Mouse (Mus musculus): ENCODE results near the gene Zranb1. TPM values are rescaled to one million over a fixed set of nuclear protein-coding genes. Genes with fewer than 3 reads are reported as not detected.

Gene Zranb1
- polyA plus RNA-seq, 1 experiment = 8.2 TPM

GRCm38 (mm10) chr7:132927201-132927600, 3.7 kb upstream of the Zranb1 start:
- Histone ChIP-seq H3K4me1 (ENCODE audit: control insufficient read depth, insufficient read depth, low read length) (peaks cover 5% of the 10 kb centered on the region; the same call in 1 of the 2 replicates), H3K4me3 (ENCODE audit: insufficient read depth, low read depth, low read length) (no peak overlapping the region), H3K36me3 (ENCODE audit: control insufficient read depth, insufficient read depth, low read length) (no peaks in the 10 kb centered on the region), H3K27ac (ENCODE audit: insufficient read depth, low read depth, low read length) (no peak overlapping the region), H3K27me3 (replicated peaks; ENCODE audit: control insufficient read depth, insufficient read depth, low read length) (no peaks in the 10 kb centered on the region)
- WGBS = 72% methylated on average over 3 of the region's 3 CpGs
- no peak for TF ChIP-seq POLR2A (IDR thresholded peaks at IDR 0.05; ENCODE audit: low read depth, low read length)
- no peak for TF ChIP-seq CTCF (conservative IDR thresholded peaks at IDR 0.05; ENCODE audit: insufficient read depth, insufficient read length, low read depth, low read length)
- DNase-seq = no peak

DNA sequence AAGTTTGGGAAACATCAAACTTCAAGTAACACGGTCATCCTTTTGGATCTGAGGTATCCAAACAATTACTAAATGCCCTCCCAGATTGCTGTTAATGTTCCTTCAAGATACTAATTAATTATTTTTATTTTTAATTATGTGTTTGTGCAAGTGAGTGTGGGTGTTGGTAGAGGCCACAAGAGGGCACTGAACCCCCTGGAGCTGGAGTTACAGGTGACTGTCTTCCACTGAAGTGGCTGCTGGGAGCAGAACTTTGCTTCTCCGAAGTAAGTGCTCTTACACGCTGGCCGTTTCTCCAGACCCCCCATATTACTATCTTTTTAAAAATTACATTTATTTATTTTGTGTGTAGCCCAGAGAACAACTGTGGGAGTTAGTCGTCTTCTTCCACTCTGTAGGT, 887 bp upstream of the Zranb1 start:
- Histone ChIP-seq H3K27me3 (replicated peaks; ENCODE audit: control insufficient read depth, insufficient read depth, low read length) (no peaks in the 10 kb centered on the region), H3K4me1 (ENCODE audit: control insufficient read depth, insufficient read depth, low read length) (peaks cover 9% of the 10 kb centered on the region; the same call in 1 of the 2 replicates), H3K4me3 (ENCODE audit: insufficient read depth, low read depth, low read length) (peak overlapping the region; percentile 65; the same call in 1 of the 2 replicates), H3K27ac (ENCODE audit: insufficient read depth, low read depth, low read length) (no peak overlapping the region), H3K36me3 (ENCODE audit: control insufficient read depth, insufficient read depth, low read length) (no peaks in the 10 kb centered on the region)
- no peak for TF ChIP-seq POLR2A (IDR thresholded peaks at IDR 0.05; ENCODE audit: low read depth, low read length)
- TF ChIP-seq CTCF (conservative IDR thresholded peaks at IDR 0.05; ENCODE audit: insufficient read depth, insufficient read length, low read depth, low read length) = peak; percentile 44; the same call in 1 of the 2 replicates
- WGBS = 83% methylated on average over 5 of the region's 5 CpGs
- DNase-seq = peak; percentile 23

GRCm38 (mm10) chr7:132931560-132932351, 814 bp downstream of the Zranb1 start:
- no peaks in the 10 kb centered on the region for H3K27me3 ChIP-seq (replicated peaks; ENCODE audit: control insufficient read depth, insufficient read depth, low read length)
- no peaks in the 10 kb centered on the region for H3K36me3 ChIP-seq (ENCODE audit: control insufficient read depth, insufficient read depth, low read length)
- TF ChIP-seq CTCF (conservative IDR thresholded peaks at IDR 0.05; ENCODE audit: insufficient read depth, insufficient read length, low read depth, low read length) (no peak), POLR2A (IDR thresholded peaks at IDR 0.05; ENCODE audit: low read depth, low read length) (no peak)
- peak overlapping the region; percentile 66 for H3K4me3 ChIP-seq (ENCODE audit: insufficient read depth, low read depth, low read length)
- DNase-seq = peak; percentile 57
- peak overlapping the region; percentile 65 for H3K27ac ChIP-seq (ENCODE audit: insufficient read depth, low read depth, low read length)
- H3K4me1 ChIP-seq (ENCODE audit: control insufficient read depth, insufficient read depth, low read length) = peaks cover 6% of the 10 kb centered on the region; the same call in 1 of the 2 replicates
- under 1% methylated on average over 55 of the region's 55 CpGs for WGBS

DNA sequence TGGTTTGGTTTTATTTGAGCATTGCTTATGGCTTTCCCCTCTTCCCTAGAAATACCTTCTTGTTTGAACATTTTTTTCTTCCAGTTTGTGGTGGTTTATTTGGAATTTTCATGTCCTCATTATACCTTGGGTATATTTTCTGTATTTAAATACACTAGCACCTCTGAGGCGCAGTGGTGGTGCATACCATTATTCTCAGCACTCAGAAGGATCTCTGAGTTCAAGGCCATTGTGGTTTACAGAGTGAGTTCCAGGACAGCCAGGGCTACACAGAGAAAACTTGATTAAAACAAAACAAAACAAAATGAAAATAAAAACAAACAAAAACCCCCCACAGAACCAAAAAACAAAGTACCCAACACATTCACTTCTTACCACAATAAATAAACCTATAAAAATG, 2.4 kb downstream of the Zranb1 start:
- Histone ChIP-seq H3K4me1 (ENCODE audit: control insufficient read depth, insufficient read depth, low read length) (peaks cover 6% of the 10 kb centered on the region; the same call in 1 of the 2 replicates), H3K36me3 (ENCODE audit: control insufficient read depth, insufficient read depth, low read length) (no peaks in the 10 kb centered on the region), H3K27me3 (replicated peaks; ENCODE audit: control insufficient read depth, insufficient read depth, low read length) (no peaks in the 10 kb centered on the region), H3K4me3 (ENCODE audit: insufficient read depth, low read depth, low read length) (no peak overlapping the region), H3K27ac (ENCODE audit: insufficient read depth, low read depth, low read length) (no peak overlapping the region)
- no peak for TF ChIP-seq POLR2A (IDR thresholded peaks at IDR 0.05; ENCODE audit: low read depth, low read length)
- no peak for TF ChIP-seq CTCF (conservative IDR thresholded peaks at IDR 0.05; ENCODE audit: insufficient read depth, insufficient read length, low read depth, low read length)
- DNase-seq = no peak
- 88% methylated on average over 1 of the region's 1 CpGs for WGBS

DNA sequence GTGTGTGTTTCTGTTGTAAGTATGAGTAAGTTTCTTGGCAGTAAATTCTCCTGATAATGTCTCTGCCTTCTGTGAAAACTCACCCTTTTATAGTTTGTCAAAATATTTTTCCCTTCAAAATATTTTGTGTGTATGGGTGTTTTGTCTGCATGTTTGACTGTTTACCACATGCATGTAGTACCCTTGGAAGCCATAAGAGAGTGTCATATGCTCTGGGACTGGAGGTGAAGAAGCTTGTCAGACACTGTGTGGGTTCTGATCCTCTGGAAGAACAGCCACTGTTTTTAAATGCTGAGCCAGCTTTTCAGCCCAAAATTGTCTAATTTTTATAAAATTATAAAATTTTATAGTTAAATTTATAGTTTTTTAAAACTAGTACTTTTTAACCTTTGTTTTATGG, 3.8 kb downstream of the Zranb1 start:
- H3K4me1 ChIP-seq (ENCODE audit: control insufficient read depth, insufficient read depth, low read length) = peaks cover 6% of the 10 kb centered on the region; the same call in 1 of the 2 replicates
- TF ChIP-seq POLR2A (IDR thresholded peaks at IDR 0.05; ENCODE audit: low read depth, low read length) (no peak), CTCF (conservative IDR thresholded peaks at IDR 0.05; ENCODE audit: insufficient read depth, insufficient read length, low read depth, low read length) (no peak)
- DNase-seq = no peak

DNA sequence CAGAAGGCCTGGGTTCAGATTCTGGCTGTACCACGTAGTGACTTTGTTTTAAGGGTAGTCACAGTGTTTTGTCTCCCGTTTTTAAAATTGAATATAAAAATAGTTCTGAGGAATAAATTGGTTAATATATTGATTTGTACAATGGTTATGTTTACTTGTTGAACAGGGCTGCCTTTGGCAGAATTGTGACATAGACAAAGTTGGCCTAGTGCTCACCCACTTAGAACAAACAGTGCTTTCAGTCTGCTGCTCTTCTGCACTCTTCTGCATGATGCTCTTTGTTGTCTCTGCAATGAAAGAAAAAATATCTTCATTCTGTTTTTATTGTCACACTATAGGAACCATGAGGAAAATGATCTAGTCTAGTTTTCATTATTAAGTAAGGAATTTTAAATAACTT, 8.2 kb downstream of the Zranb1 start:
- H3K27ac ChIP-seq (ENCODE audit: insufficient read depth, low read depth, low read length) = no peak overlapping the region
- DNase-seq = no peak

More for the DNA sequence above, 3.8 kb downstream of the Zranb1 start:
- H3K4me3 ChIP-seq (ENCODE audit: insufficient read depth, low read depth, low read length) = no peak overlapping the region
- no peak overlapping the region for H3K27ac ChIP-seq (ENCODE audit: insufficient read depth, low read depth, low read length)
- no peaks in the 10 kb centered on the region for H3K27me3 ChIP-seq (replicated peaks; ENCODE audit: control insufficient read depth, insufficient read depth, low read length)
- no peaks in the 10 kb centered on the region for H3K36me3 ChIP-seq (ENCODE audit: control insufficient read depth, insufficient read depth, low read length)

DNA sequence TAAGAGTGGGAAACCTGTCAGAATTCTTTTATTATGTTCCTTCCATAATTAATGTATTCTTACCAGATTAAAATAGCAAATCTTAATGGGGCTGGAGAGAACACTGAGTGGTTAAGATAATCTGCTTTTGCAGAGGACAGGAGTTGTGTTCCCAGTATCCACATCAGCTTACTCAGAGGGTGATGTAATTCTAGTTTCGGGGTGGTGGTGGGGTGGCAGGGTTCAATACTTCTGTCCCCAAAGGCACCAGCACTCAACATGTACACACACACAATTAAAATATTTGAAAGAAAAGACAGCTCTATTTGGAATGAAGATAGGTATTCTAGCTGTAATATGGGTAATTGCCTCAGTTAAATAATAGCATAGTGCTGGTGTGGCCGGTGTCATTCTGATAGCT, 9.6 kb downstream of the Zranb1 start:
- Histone ChIP-seq H3K4me1 (ENCODE audit: control insufficient read depth, insufficient read depth, low read length) (no peaks in the 10 kb centered on the region; the same call in 1 of the 2 replicates), H3K27me3 (replicated peaks; ENCODE audit: control insufficient read depth, insufficient read depth, low read length) (no peaks in the 10 kb centered on the region), H3K4me3 (ENCODE audit: insufficient read depth, low read depth, low read length) (no peak overlapping the region), H3K27ac (ENCODE audit: insufficient read depth, low read depth, low read length) (no peak overlapping the region), H3K36me3 (ENCODE audit: control insufficient read depth, insufficient read depth, low read length) (no peaks in the 10 kb centered on the region)
- DNase-seq = no peak
- TF ChIP-seq CTCF (conservative IDR thresholded peaks at IDR 0.05; ENCODE audit: insufficient read depth, insufficient read length, low read depth, low read length) (no peak), POLR2A (IDR thresholded peaks at IDR 0.05; ENCODE audit: low read depth, low read length) (no peak)
- 62% methylated on average over 2 of the region's 2 CpGs for WGBS

More for the DNA sequence above, 8.2 kb downstream of the Zranb1 start:
- 87% methylated on average over 2 of the region's 2 CpGs for WGBS
- H3K4me1 ChIP-seq (ENCODE audit: control insufficient read depth, insufficient read depth, low read length) = no peaks in the 10 kb centered on the region; the same call in 1 of the 2 replicates
- no peak overlapping the region for H3K4me3 ChIP-seq (ENCODE audit: insufficient read depth, low read depth, low read length)
- no peaks in the 10 kb centered on the region for H3K36me3 ChIP-seq (ENCODE audit: control insufficient read depth, insufficient read depth, low read length)
- TF ChIP-seq POLR2A (IDR thresholded peaks at IDR 0.05; ENCODE audit: low read depth, low read length) = no peak
- TF ChIP-seq CTCF (conservative IDR thresholded peaks at IDR 0.05; ENCODE audit: insufficient read depth, insufficient read length, low read depth, low read length) = no peak
- no peaks in the 10 kb centered on the region for H3K27me3 ChIP-seq (replicated peaks; ENCODE audit: control insufficient read depth, insufficient read depth, low read length)
